Mouse (Mus musculus): ENCODE data around the gene Pnmal1. TPM values are rescaled to one million over a fixed set of nuclear protein-coding genes. Genes with fewer than 3 reads are reported as not detected.

Pnmal1 gene
- polyA plus RNA-seq, 1 experiment from 2014 or later, result 28.8 TPM

GRCm38 (mm10) chr7:17011909-17012590 is 52.6 kb downstream of the Pnmal1 start:
- Histone ChIP-seq H3K4me2 (replicated peaks) (no peak overlapping the region), H3K4me3 (no peak overlapping the region), H3K27me3 (no peaks in the 10 kb centered on the region), H3K9ac (replicated peaks) (no peak overlapping the region), H3K9me3 (no peaks in the 10 kb centered on the region), H3K27ac (replicated peaks) (no peak overlapping the region), H3K4me1 (no peaks in the 10 kb centered on the region), H3K36me3 (peaks cover 98% of the 10 kb centered on the region)
- WGBS, result 91% methylated on average over 7 of the region's 7 CpGs
- no peak for ATAC-seq (ENCODE audit: low FRiP score, low read depth)

Other genes starting within 250 kb of the Pnmal1 start
- gene Ceacam9, start 237.8 kb upstream of the Pnmal1 start, polyA plus RNA-seq (2016; fragmentation: Nextera tagmentation; extraction: Ambion mirVana), result not detected in 2 replicates
- gene Ap2s1, start 221.3 kb upstream of the Pnmal1 start, polyA plus RNA-seq (2016; fragmentation: Nextera tagmentation; extraction: Ambion mirVana), result 278 and 285 TPM in 2 replicates
- gene Slc1a5, start 178.3 kb upstream of the Pnmal1 start, polyA plus RNA-seq (2016; fragmentation: Nextera tagmentation; extraction: Ambion mirVana), result 33.3 and 33.6 TPM in 2 replicates
- 191 and 196 TPM in 2 replicates for gene Strn4, start 143.8 kb upstream of the Pnmal1 start, polyA plus RNA-seq (2016; fragmentation: Nextera tagmentation; extraction: Ambion mirVana)
- gene Fkrp, start 142.9 kb upstream of the Pnmal1 start, polyA plus RNA-seq (2016; fragmentation: Nextera tagmentation; extraction: Ambion mirVana), result 36.9 and 41.2 TPM in 2 replicates
- 10.2 and 12.0 TPM in 2 replicates for gene Prkd2, start 116.8 kb upstream of the Pnmal1 start, polyA plus RNA-seq (2016; fragmentation: Nextera tagmentation; extraction: Ambion mirVana)
- gene Dact3, start 84.4 kb upstream of the Pnmal1 start, polyA plus RNA-seq (2016; fragmentation: Nextera tagmentation; extraction: Ambion mirVana), result 4.7 and 6.2 TPM in 2 replicates
- gene Gng8, start 67.9 kb upstream of the Pnmal1 start, polyA plus RNA-seq (2016; fragmentation: Nextera tagmentation; extraction: Ambion mirVana), result 12.1 and 26.0 TPM in 2 replicates
- 1.1 and 1.2 TPM in 2 replicates for gene Ptgir, start 53.2 kb upstream of the Pnmal1 start, polyA plus RNA-seq (2016; fragmentation: Nextera tagmentation; extraction: Ambion mirVana)
- 223 and 224 TPM in 2 replicates for gene Calm3, start 35.6 kb upstream of the Pnmal1 start, polyA plus RNA-seq (2016; fragmentation: Nextera tagmentation; extraction: Ambion mirVana)
- gene Pnmal2, start 15.0 kb upstream of the Pnmal1 start, polyA plus RNA-seq (2016; fragmentation: Nextera tagmentation; extraction: Ambion mirVana), result 49.3 and 55.3 TPM in 2 replicates
- 1.7 and 1.8 TPM in 2 replicates for gene Gm42372, start 23.4 kb downstream of the Pnmal1 start, polyA plus RNA-seq (2016; fragmentation: Nextera tagmentation; extraction: Ambion mirVana)
- 7.0 and 12.6 TPM in 2 replicates for gene Ccdc8, start 33.0 kb downstream of the Pnmal1 start, polyA plus RNA-seq (2016; fragmentation: Nextera tagmentation; extraction: Ambion mirVana)
- gene Ppp5c, start 68.2 kb downstream of the Pnmal1 start, polyA plus RNA-seq (2016; fragmentation: Nextera tagmentation; extraction: Ambion mirVana), result 102 TPM in 2 replicates
- 4.9 and 5.1 TPM in 2 replicates for gene Hif3a, start 102.7 kb downstream of the Pnmal1 start, polyA plus RNA-seq (2016; fragmentation: Nextera tagmentation; extraction: Ambion mirVana)
- gene Psg16, start 114.4 kb downstream of the Pnmal1 start, polyA plus RNA-seq (2016; fragmentation: Nextera tagmentation; extraction: Ambion mirVana), result 0.21 and 0.23 TPM in 2 replicates
- gene Ceacam3, start 190.6 kb downstream of the Pnmal1 start, polyA plus RNA-seq (2016; fragmentation: Nextera tagmentation; extraction: Ambion mirVana), result not detected in 2 replicates
- gene Psg29, start 243.8 kb downstream of the Pnmal1 start, polyA plus RNA-seq (2016; fragmentation: Nextera tagmentation; extraction: Ambion mirVana), result not detected in 2 replicates